Mouse (Mus musculus) ES-E14 (cell line): ENCODE measurements around the gene Mt2.
"Not testable (repeated sequence)": the region's sequence is repeated elsewhere in the genome, so short reads cannot be mapped to it uniquely, and the experiment has no call there.

Source experiments
- CHD2 ChIP-seq: IDR thresholded peaks from 2 replicates; pipeline ENCODE4 v1.6.1; 2014; ENCODE audit warnings: mild to moderate bottlenecking, low read depth, low read length, inconsistent platforms
- HCFC1 ChIP-seq: IDR thresholded peaks from 2 replicates; pipeline ENCODE4 v1.6.1; 2012; ENCODE audit warnings: low read length, inconsistent platforms, borderline replicate concordance; ENCODE audit not compliant: insufficient read depth
- MAFK ChIP-seq: IDR thresholded peaks from 2 replicates; pipeline ENCODE4 v1.6.1; 2014; ENCODE audit warnings: mild to moderate bottlenecking, low read depth, low read length, inconsistent platforms; ENCODE audit not compliant: insufficient read depth
- ZC3H11A ChIP-seq: IDR thresholded peaks from 2 replicates; pipeline ENCODE4 v1.6.1; 2012; ENCODE audit warnings: low read depth, mild to moderate bottlenecking, inconsistent platforms, low read length, borderline replicate concordance
- ZNF384 ChIP-seq: IDR thresholded peaks from 2 replicates; pipeline ENCODE4 v1.6.1; 2012; ENCODE audit warnings: low read depth, low read length, inconsistent platforms

DNA sequence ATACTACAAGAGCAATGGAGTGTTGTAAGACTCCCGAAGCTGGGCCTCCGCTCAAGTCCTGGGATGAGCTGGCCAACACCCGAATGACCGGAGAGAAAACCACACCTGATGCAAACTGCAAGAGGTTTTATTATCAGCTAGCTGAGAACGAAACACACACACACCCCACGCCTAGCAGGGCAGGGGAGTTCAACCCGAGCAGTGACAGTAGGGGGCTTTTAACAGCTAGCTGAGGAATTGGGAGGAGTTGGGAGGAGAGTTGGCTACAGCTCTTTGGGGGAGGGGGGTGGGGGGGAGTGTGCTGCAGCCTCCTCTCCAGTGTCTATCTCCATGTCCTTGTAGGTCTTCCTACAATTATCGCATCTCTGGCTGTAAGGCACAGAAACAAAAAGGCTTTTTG lies 6.7 kb upstream of the Mt2 start:
- not testable (repeated sequence) for TF ChIP-seq CHD2, MAFK, ZC3H11A, HCFC1, ZNF384
